In genomic region chr13:41248751-41249520, GRCm38 (mm10) we compare ENCODE assay signal across 8 mouse cellular contexts. TPM values are rescaled to one million over a fixed set of nuclear protein-coding genes. Genes with fewer than 3 reads are reported as not detected.
DNase-seq lines count a peak whose midpoint lies in the region; ATAC-seq and TF ChIP-seq lines count a peak whose summit lies in the region.

No protein-coding gene starts in this region.

- H3K36me3 ChIP-seq in forebrain, postnatal 0 days (ENCODE audit: insufficient read depth): no peaks in the 10 kb centered on the region
- no peaks in the 10 kb centered on the region for H3K36me3 ChIP-seq in limb, embryonic 14.5 days (ENCODE audit: control insufficient read depth, insufficient read depth, low read length)
- no peaks in the 10 kb centered on the region for H3K36me3 ChIP-seq in neural tube, embryonic 12.5 days

- no peaks in the 10 kb centered on the region for H3K9me3 ChIP-seq in forebrain, postnatal 0 days (ENCODE audit: low read length)
- no peaks in the 10 kb centered on the region for H3K9me3 ChIP-seq in limb, embryonic 14.5 days (ENCODE audit: control insufficient read depth, low read length)
- no peaks in the 10 kb centered on the region for H3K9me3 ChIP-seq in neural tube, embryonic 12.5 days

- ATAC-seq in forebrain, postnatal 0 days: no peak
- no peak; the same call in 1 of the 2 replicates for ATAC-seq in limb, embryonic 14.5 days (ENCODE audit: low FRiP score, low read depth)
- no peak; the same call in 1 of the 2 replicates for ATAC-seq in neural tube, embryonic 12.5 days (ENCODE audit: low FRiP score, low read depth)

- WGBS in lung, adult 2 months: 31% methylated on average over 12 of the region's 12 CpGs
- WGBS in forebrain, postnatal 0 days: 38% methylated on average over 12 of the region's 12 CpGs
- 31% methylated on average over 12 of the region's 12 CpGs for WGBS in limb, embryonic 14.5 days
- 43% methylated on average over 12 of the region's 12 CpGs for WGBS in neural tube, embryonic 12.5 days

- no peak for TF ChIP-seq CTCF in lung, adult 2 months (IDR thresholded peaks at IDR 0.05; ENCODE audit: insufficient read depth, low read length)
- no peak for TF ChIP-seq CTCF in forebrain, postnatal 0 days (IDR thresholded peaks at IDR 0.05; ENCODE audit: low read depth)

- no peak for DNase-seq in lung, adult 2 months
- DNase-seq in lung, postnatal 25 days (ENCODE audit: low spot score): no peak
- peak; percentile 83 for DNase-seq in c-Kit-positive CD71-positive TER-119-positive erythroid progenitor cells, embryonic 14.5 days (ENCODE audit: low spot score)
- DNase-seq in forebrain, postnatal 0 days: peak; percentile 17
- peak; percentile 58 for DNase-seq in limb, embryonic 14.5 days (ENCODE audit: low spot score)
- DNase-seq in ovary, postnatal 10 days (ENCODE audit: low spot score): no peak
- no peak for DNase-seq in cerebellum, postnatal 25 days

- H3K27ac ChIP-seq in forebrain, postnatal 0 days (ENCODE audit: low read depth, low read length): peak overlapping the region; percentile 72
- 0 out of 2 replicates have a peak overlapping the region, but pooled peaks have one; percentile 1 for H3K27ac ChIP-seq in limb, embryonic 14.5 days (replicated peaks; ENCODE audit: low read depth, low read length)
- no peak overlapping the region for H3K27ac ChIP-seq in neural tube, embryonic 12.5 days

- peak overlapping the region; percentile 47 for H3K9ac ChIP-seq in forebrain, postnatal 0 days
- peak overlapping the region; percentile 82 for H3K9ac ChIP-seq in limb, embryonic 14.5 days (ENCODE audit: low read depth, low read length, severe bottlenecking)
- H3K9ac ChIP-seq in neural tube, embryonic 12.5 days: peak overlapping the region; percentile 42; the same call in 1 of the 2 replicates

- peak overlapping the region; percentile 67 for H3K4me2 ChIP-seq in forebrain, postnatal 0 days (ENCODE audit: low read depth)
- peak overlapping the region; percentile 71 for H3K4me2 ChIP-seq in limb, embryonic 14.5 days (replicated peaks; ENCODE audit: low read depth, low read length, severe bottlenecking)
- H3K4me2 ChIP-seq in neural tube, embryonic 12.5 days (replicated peaks): peak overlapping the region; percentile 80

- TF ChIP-seq POLR2A in lung, adult 2 months (IDR thresholded peaks at IDR 0.05; ENCODE audit: borderline replicate concordance, extremely low read depth, low read depth, low read length): no peak
- no peak for TF ChIP-seq POLR2A in limb, embryonic 14.5 days (IDR thresholded peaks at IDR 0.05; ENCODE audit: borderline replicate concordance, extremely low read depth, insufficient read depth, insufficient read length)

- peaks cover 3% of the 10 kb centered on the region; the same call in 1 of the 2 replicates for H3K4me1 ChIP-seq in lung, adult 2 months (ENCODE audit: control insufficient read depth, insufficient read depth, low read length)
- 0 out of 2 replicates have a peak, but pooled peaks cover 4% of the 10 kb centered on the region for H3K4me1 ChIP-seq in forebrain, postnatal 0 days (ENCODE audit: insufficient read depth)
- H3K4me1 ChIP-seq in limb, embryonic 14.5 days (ENCODE audit: control insufficient read depth, insufficient read depth, low read length): 0 out of 2 replicates have a peak, but pooled peaks cover 5% of the 10 kb centered on the region
- H3K4me1 ChIP-seq in neural tube, embryonic 12.5 days: peaks cover 4% of the 10 kb centered on the region; the same call in 1 of the 2 replicates

- H3K27me3 ChIP-seq in forebrain, postnatal 0 days (ENCODE audit: insufficient read depth, low read length): no peaks in the 10 kb centered on the region
- H3K27me3 ChIP-seq in limb, embryonic 14.5 days (ENCODE audit: control insufficient read depth, insufficient read depth, low read length): no peaks in the 10 kb centered on the region
- no peaks in the 10 kb centered on the region for H3K27me3 ChIP-seq in neural tube, embryonic 12.5 days (replicated peaks)

- peak overlapping the region; percentile 53 for H3K4me3 ChIP-seq in lung, adult 2 months (replicated peaks; ENCODE audit: extremely low read depth, low read depth, low read length)
- peak overlapping the region; percentile 87 for H3K4me3 ChIP-seq in forebrain, postnatal 0 days (ENCODE audit: low read depth, low read length)
- H3K4me3 ChIP-seq in limb, embryonic 14.5 days (replicated peaks; ENCODE audit: low read length): peak overlapping the region; percentile 77
- H3K4me3 ChIP-seq in neural tube, embryonic 12.5 days: peak overlapping the region; percentile 74

RNA-seq across cellular contexts. Expression of gene Smim13, which starts 0.7 kb away (rescaled TPM):
- 5.7 and 6.5 TPM in 2 replicates for polyA plus RNA-seq in lung, adult 2 months (2012; rRNA removed)
- total RNA-seq in forebrain, postnatal 0 days (2014; rRNA removed): 53.2 and 58.1 TPM in 2 replicates
- 21.6 and 28.1 TPM in 2 replicates for polyA plus RNA-seq in forebrain, postnatal 0 days (2015; fragmentation: Nextera tagmentation; extraction: Ambion mirVana)
- 12.3 and 13.4 TPM in 2 replicates for polyA plus RNA-seq in limb, embryonic 14.5 days (2012; rRNA removed)
- polyA plus RNA-seq in limb, embryonic 14.5 days (2014; fragmentation: Nextera tagmentation; extraction: Ambion mirVana): 15.8 and 17.3 TPM in 2 replicates
- polyA plus RNA-seq in neural tube, embryonic 12.5 days (2016; fragmentation: Nextera tagmentation; extraction: Ambion mirVana): 23.1 and 23.8 TPM in 2 replicates

RNA-seq across cellular contexts. Expression of gene Gm17364, which starts 24.8 kb away (rescaled TPM):
- polyA plus RNA-seq in lung, adult 2 months (2012; rRNA removed): not detected in 2 replicates
- total RNA-seq in forebrain, postnatal 0 days (2014; rRNA removed): not detected in 2 replicates
- not detected in 2 replicates for polyA plus RNA-seq in forebrain, postnatal 0 days (2015; fragmentation: Nextera tagmentation; extraction: Ambion mirVana)
- not detected in 2 replicates for polyA plus RNA-seq in limb, embryonic 14.5 days (2012; rRNA removed)
- polyA plus RNA-seq in limb, embryonic 14.5 days (2014; fragmentation: Nextera tagmentation; extraction: Ambion mirVana): not detected in 2 replicates
- not detected in 2 replicates for polyA plus RNA-seq in neural tube, embryonic 12.5 days (2016; fragmentation: Nextera tagmentation; extraction: Ambion mirVana)

RNA-seq across cellular contexts. Expression of gene Elovl2, which starts 28.7 kb away (rescaled TPM):
- polyA plus RNA-seq in lung, adult 2 months (2012; rRNA removed): 0.03 and 0.08 TPM in 2 replicates
- total RNA-seq in forebrain, postnatal 0 days (2014; rRNA removed): 24.0 and 30.0 TPM in 2 replicates
- polyA plus RNA-seq in forebrain, postnatal 0 days (2015; fragmentation: Nextera tagmentation; extraction: Ambion mirVana): 24.6 and 31.5 TPM in 2 replicates
- 2.3 and 2.7 TPM in 2 replicates for polyA plus RNA-seq in limb, embryonic 14.5 days (2012; rRNA removed)
- polyA plus RNA-seq in limb, embryonic 14.5 days (2014; fragmentation: Nextera tagmentation; extraction: Ambion mirVana): 2.5 and 3.7 TPM in 2 replicates
- polyA plus RNA-seq in neural tube, embryonic 12.5 days (2016; fragmentation: Nextera tagmentation; extraction: Ambion mirVana): 39.9 and 46.9 TPM in 2 replicates

Comparison
In these comparisons a context has a peak if more than half of its experiments do, and no peak if none do; other contexts are left out.
1. DNase-seq: peak in c-Kit-positive CD71-positive TER-119-positive erythroid progenitor cells, embryonic 14.5 days (single experiment), forebrain, postnatal 0 days (single experiment) and limb, embryonic 14.5 days (single experiment); none in lung, adult 2 months (single experiment), lung, postnatal 25 days (single experiment), ovary, postnatal 10 days (single experiment) and cerebellum, postnatal 25 days (0 of 2).
2. Peak in every context shown above with its lines, with median percentiles within 50 percentile points of each other: H3K4me3 ChIP-seq, H3K4me2 ChIP-seq and H3K9ac ChIP-seq.